10 mouse cellular contexts compared by ENCODE assay signal in genomic region chr14:25474732-25475131, GRCm38 (mm10). TPM values are rescaled to one million over a fixed set of nuclear protein-coding genes. Genes with fewer than 3 reads are reported as not detected.
DNase-seq lines count a peak whose midpoint lies in the region; ATAC-seq and TF ChIP-seq lines count a peak whose summit lies in the region.
"Had no signal": no experiment of that assay in that cellular context is flagged by ENCODE, and none has a peak within 500 bp of the region (broad histone marks: within the 10 kb centered on the region; RNA-seq: fewer than 3 reads in every experiment).

No protein-coding gene starts in this region.

- H3K4me2 ChIP-seq in forebrain, embryonic 13.5 days, result no peak overlapping the region
- no peak overlapping the region for H3K4me2 ChIP-seq in forebrain, embryonic 14.5 days (ENCODE audit: low read length)
- no peak overlapping the region for H3K4me2 ChIP-seq in lung, embryonic 14.5 days
- H3K4me2 ChIP-seq: neural tube, embryonic 12.5 days had no signal

- TF ChIP-seq POLR2A in embryonic fibroblast, embryonic 13.5 days (IDR thresholded peaks at IDR 0.05; ENCODE audit: low read depth, low read length), result no peak

- no peak for DNase-seq in forebrain, embryonic 14.5 days (ENCODE audit: low spot score)
- no peak for DNase-seq in lung, embryonic 14.5 days
- DNase-seq in lung, postnatal 10 days, result no peak
- peak; percentile 51 to 57 for DNase-seq in natural killer cell, adult 2 months (ENCODE audit: low spot score in 2 of 2)
- no peak for DNase-seq in frontal cortex, postnatal 25 days (ENCODE audit: low spot score in 2 of 2)
- no peak for DNase-seq in adrenal gland, adult 2 months

- WGBS in forebrain, embryonic 13.5 days, result 60% methylated on average over 6 of the region's 6 CpGs
- 62% methylated on average over 6 of the region's 6 CpGs for WGBS in forebrain, embryonic 14.5 days
- 53% methylated on average over 6 of the region's 6 CpGs for WGBS in lung, embryonic 14.5 days

- H3K4me1 ChIP-seq in forebrain, embryonic 13.5 days, result peaks cover 100% of the 10 kb centered on the region
- H3K4me1 ChIP-seq in forebrain, embryonic 14.5 days (ENCODE audit: control insufficient read depth, insufficient read depth, low read length), result peaks cover 84% of the 10 kb centered on the region
- peaks cover 34% of the 10 kb centered on the region for H3K4me1 ChIP-seq in lung, embryonic 14.5 days (ENCODE audit: insufficient read depth)
- H3K4me1 ChIP-seq in embryonic fibroblast, embryonic 13.5 days (ENCODE audit: control insufficient read depth, insufficient read depth, low read length), result peaks cover 38% of the 10 kb centered on the region

- no peak overlapping the region for H3K4me3 ChIP-seq in forebrain, embryonic 13.5 days
- no peak overlapping the region for H3K4me3 ChIP-seq in forebrain, embryonic 14.5 days (ENCODE audit: low read depth, low read length)
- H3K4me3 ChIP-seq in lung, embryonic 14.5 days (ENCODE audit: low read depth, low read length), result no peak overlapping the region
- no peak overlapping the region for H3K4me3 ChIP-seq in embryonic fibroblast, embryonic 13.5 days (ENCODE audit: insufficient read depth, low read length)
- H3K4me3 ChIP-seq: left cerebral cortex, adult 2 months; neural tube, embryonic 12.5 days had no signal

- peak overlapping the region; percentile 57 for H3K27ac ChIP-seq in forebrain, embryonic 13.5 days
- no peak overlapping the region for H3K27ac ChIP-seq in forebrain, embryonic 14.5 days (ENCODE audit: low read depth, low read length)
- peak overlapping the region; percentile 2; the same call in 1 of the 2 replicates for H3K27ac ChIP-seq in lung, embryonic 14.5 days (ENCODE audit: low read depth)
- H3K27ac ChIP-seq in embryonic fibroblast, embryonic 13.5 days (ENCODE audit: insufficient read depth, low read length), result peak overlapping the region; percentile 79
- H3K27ac ChIP-seq: left cerebral cortex, adult 2 months had no signal

- no peaks in the 10 kb centered on the region for H3K27me3 ChIP-seq in forebrain, embryonic 13.5 days
- H3K27me3 ChIP-seq in forebrain, embryonic 14.5 days (replicated peaks; ENCODE audit: control insufficient read depth, insufficient read depth, low read length), result no peaks in the 10 kb centered on the region
- no peaks in the 10 kb centered on the region for H3K27me3 ChIP-seq in lung, embryonic 14.5 days (ENCODE audit: insufficient read depth, low read length)
- H3K27me3 ChIP-seq: neural tube, embryonic 12.5 days had no signal

- H3K9me3 ChIP-seq in forebrain, embryonic 13.5 days (replicated peaks), result no peaks in the 10 kb centered on the region
- no peaks in the 10 kb centered on the region for H3K9me3 ChIP-seq in forebrain, embryonic 14.5 days (replicated peaks; ENCODE audit: control insufficient read depth, low read length)
- no peaks in the 10 kb centered on the region for H3K9me3 ChIP-seq in lung, embryonic 14.5 days (ENCODE audit: low read depth, low read length)
- H3K9me3 ChIP-seq: neural tube, embryonic 12.5 days had no signal

- H3K9ac ChIP-seq in forebrain, embryonic 13.5 days, result no peak overlapping the region
- no peak overlapping the region for H3K9ac ChIP-seq in forebrain, embryonic 14.5 days (ENCODE audit: low read length)
- H3K9ac ChIP-seq in lung, embryonic 14.5 days, result 0 out of 2 replicates have a peak overlapping the region, but pooled peaks have one; percentile 0
- H3K9ac ChIP-seq: neural tube, embryonic 12.5 days had no signal

- TF ChIP-seq CTCF in lung, embryonic 14.5 days (IDR thresholded peaks at IDR 0.05; ENCODE audit: low read depth), result no peak
- TF ChIP-seq CTCF in embryonic fibroblast, embryonic 13.5 days (IDR thresholded peaks at IDR 0.05; ENCODE audit: borderline replicate concordance, insufficient read depth, low read length), result no peak

- ATAC-seq in forebrain, embryonic 13.5 days, result no peak
- no peak for ATAC-seq in forebrain, embryonic 14.5 days
- no peak for ATAC-seq in lung, embryonic 14.5 days (ENCODE audit: insufficient read depth)

- 0 out of 2 replicates have a peak, but pooled peaks cover 3% of the 10 kb centered on the region for H3K36me3 ChIP-seq in forebrain, embryonic 13.5 days (ENCODE audit: poor library complexity, severe bottlenecking)
- H3K36me3 ChIP-seq in forebrain, embryonic 14.5 days (ENCODE audit: control insufficient read depth, insufficient read depth, low read length), result peaks cover 3% of the 10 kb centered on the region; the same call in 1 of the 2 replicates
- H3K36me3 ChIP-seq in lung, embryonic 14.5 days (ENCODE audit: insufficient read depth), result 0 out of 2 replicates have a peak, but pooled peaks cover 8% of the 10 kb centered on the region
- H3K36me3 ChIP-seq: neural tube, embryonic 12.5 days had no signal

RNA-seq across cellular contexts. Expression of gene Zmiz1, which starts 15.7 kb away (rescaled TPM):
- polyA plus RNA-seq in forebrain, embryonic 13.5 days (2015; fragmentation: Nextera tagmentation; extraction: Ambion mirVana), result 57.2 and 61.3 TPM in 2 replicates
- polyA plus RNA-seq in forebrain, embryonic 14.5 days (2014; fragmentation: Nextera tagmentation; extraction: Ambion mirVana), result 37.0 and 43.8 TPM in 2 replicates
- 33.5 TPM in 2 replicates for polyA plus RNA-seq in lung, embryonic 14.5 days (2014; fragmentation: Nextera tagmentation; extraction: Ambion mirVana)
- 61.9 and 73.9 TPM in 2 replicates for polyA plus RNA-seq in embryonic fibroblast, embryonic 13.5 days (2011; ENCODE audit: insufficient read length, low read depth, missing spikeins)
- 100 to 1,000 TPM in 1 of 2 experiments, 10 to 100 TPM in 1; 90.8 to 142 TPM for total RNA-seq in adrenal gland, adult 2 months (2021)
- 72.7 and 95.8 TPM in 2 replicates for polyA plus RNA-seq in adrenal gland, adult 2 months (2012; rRNA removed)

Comparison
In these comparisons a context has a peak if more than half of its experiments do, and no peak if none do; other contexts are left out.
1. DNase-seq: peak in natural killer cell, adult 2 months (2 of 2); none in forebrain, embryonic 14.5 days (single experiment), lung, embryonic 14.5 days (single experiment), lung, postnatal 10 days (single experiment), frontal cortex, postnatal 25 days (0 of 2) and adrenal gland, adult 2 months (single experiment).